8 mouse cellular contexts compared by ENCODE assay signal in the genomic region with DNA sequence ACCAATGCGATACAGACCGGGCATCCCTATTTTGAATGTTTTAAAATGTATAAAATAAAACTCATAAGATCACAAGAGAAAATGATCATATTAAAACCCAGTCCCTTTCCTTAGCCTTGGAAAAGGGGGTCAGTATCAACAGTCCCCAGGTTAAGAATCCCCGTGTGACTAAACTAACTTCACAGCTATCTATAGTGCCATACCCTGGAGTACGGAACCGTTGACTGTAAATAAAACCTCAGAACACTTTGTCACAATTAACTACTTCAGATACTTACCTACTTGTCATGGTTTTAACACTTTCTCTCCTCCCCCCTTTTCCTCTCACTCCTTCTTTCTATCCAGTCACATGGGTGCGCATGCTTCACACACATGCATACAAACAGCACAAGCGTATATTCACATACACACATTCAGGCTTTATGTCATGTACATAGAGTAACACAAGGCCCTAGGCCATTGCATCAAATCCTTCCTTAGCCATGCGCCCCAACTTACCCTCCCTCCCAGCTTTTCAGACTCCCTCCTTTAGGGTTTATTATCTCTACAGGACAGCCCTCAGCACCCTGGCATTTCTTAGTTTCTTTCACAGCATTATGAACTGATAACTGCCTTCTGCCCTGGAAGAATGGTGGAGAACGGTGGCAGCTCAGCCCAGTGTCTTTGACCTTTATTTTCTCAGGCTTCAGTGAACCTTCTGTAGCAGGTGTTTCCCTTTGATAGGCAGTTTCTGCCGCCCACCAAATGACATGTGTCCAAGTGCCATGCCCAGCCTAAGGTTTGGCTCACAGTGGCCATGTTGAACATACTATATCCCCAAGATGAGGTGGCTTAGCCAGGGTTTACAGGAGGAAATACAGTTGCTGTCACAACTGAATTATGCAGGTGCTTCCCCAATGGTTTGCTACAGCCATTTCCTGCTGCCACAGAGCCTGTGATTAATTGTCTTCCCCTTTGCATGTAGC. TPM values are rescaled to one million over a fixed set of nuclear protein-coding genes. Genes with fewer than 3 reads are reported as not detected.
DNase-seq lines count a peak whose midpoint lies in the region; ATAC-seq and TF ChIP-seq lines count a peak whose summit lies in the region.

Cd47 (plus strand) TSS at position 937 of the 965 bp plus-strand sequence.

- H3K9ac ChIP-seq in hindbrain, embryonic 14.5 days = no peak within 1 kb of the TSS

- no peak for ATAC-seq in hindbrain, embryonic 14.5 days (ENCODE audit: low FRiP score)
- ATAC-seq in megakaryocyte-erythroid progenitor cell, adult 5-6 weeks (replicated peaks; ENCODE audit: low FRiP score, low TSS enrichment, poor library complexity, severe bottlenecking) = peak; percentile 91

- H3K4me1 ChIP-seq in hindbrain, embryonic 14.5 days (replicated peaks; ENCODE audit: control insufficient read depth, insufficient read depth, low read length) = peaks cover 20% of the 10 kb centered on the region
- peaks cover 47% of the 10 kb centered on the region for H3K4me1 ChIP-seq in thymus, adult 2 months (replicated peaks; ENCODE audit: control insufficient read depth, insufficient read depth, low read length)

- TF ChIP-seq CTCF in thymus, adult 2 months (IDR thresholded peaks at IDR 0.05; ENCODE audit: borderline replicate concordance, control insufficient read depth, extremely low read depth, insufficient read depth, low read length, poor library complexity) = no peak

- WGBS in hindbrain, embryonic 14.5 days = 83% methylated on average over 10 of the region's 10 CpGs
- 27% methylated on average over 10 of the region's 10 CpGs for WGBS in thymus, adult 2 months

- H3K27ac ChIP-seq in hindbrain, embryonic 14.5 days = no peak within 1 kb of the TSS
- peak within 1 kb of the TSS; percentile 96 for H3K27ac ChIP-seq in thymus, adult 2 months (ENCODE audit: control insufficient read depth, insufficient read depth, low read length)

- H3K9me3 ChIP-seq in hindbrain, embryonic 14.5 days (ENCODE audit: control insufficient read depth, low read length) = no peaks in the 10 kb centered on the region

- no peak within 1 kb of the TSS for H3K4me3 ChIP-seq in hindbrain, embryonic 14.5 days (replicated peaks; ENCODE audit: low read length)
- H3K4me3 ChIP-seq in thymus, adult 2 months (ENCODE audit: control insufficient read depth, insufficient read depth, low read length) = peak within 1 kb of the TSS; percentile 13; the same call in 1 of the 2 replicates

- DNase-seq in A20 (ENCODE audit: low read depth, low spot score) = peak; percentile 88
- DNase-seq in adrenal gland, postnatal 36 days = peak; percentile 16 to 37
- no peak for DNase-seq in gastrocnemius, adult 8-10 months (ENCODE audit: low spot score in 2 of 2)
- no peak for DNase-seq in hindbrain, embryonic 14.5 days (ENCODE audit: low spot score)
- DNase-seq in left cerebral cortex, postnatal 14 days (ENCODE audit: low spot score in 2 of 2) = no peak
- DNase-seq in thymus, adult 2 months = peak; percentile 34
- DNase-seq in cerebellum, postnatal 36 days = no peak

- H3K4me2 ChIP-seq in hindbrain, embryonic 14.5 days (replicated peaks) = no peak within 1 kb of the TSS

- no peaks in the 10 kb centered on the region for H3K36me3 ChIP-seq in hindbrain, embryonic 14.5 days (replicated peaks; ENCODE audit: control insufficient read depth, insufficient read depth)
- no peaks in the 10 kb centered on the region for H3K36me3 ChIP-seq in thymus, adult 2 months (ENCODE audit: control insufficient read depth, insufficient read depth, low read length)

- H3K27me3 ChIP-seq in hindbrain, embryonic 14.5 days (ENCODE audit: control insufficient read depth, insufficient read depth, low read length) = no peaks in the 10 kb centered on the region
- H3K27me3 ChIP-seq in thymus, adult 2 months (ENCODE audit: control insufficient read depth, insufficient read depth, low read length) = no peaks in the 10 kb centered on the region

- no peak for TF ChIP-seq POLR2A in thymus, adult 2 months (IDR thresholded peaks at IDR 0.05; ENCODE audit: control insufficient read depth, extremely low read depth, insufficient read depth, low read length, poor library complexity)

- intact Hi-C loops in left cerebral cortex, postnatal 14 days (cut with DNase I) = no loop called here

RNA-seq across cellular contexts. Expression of gene Cd47, which starts in this region (rescaled TPM):
- total RNA-seq in adrenal gland, postnatal 36 days (2021) = 100 to 1,000 TPM in 1 of 2 experiments, 10 to 100 TPM in 1; 89.6 to 233 TPM
- 10 to 100 TPM; 21.9 to 27.5 (median 24.5) TPM for total RNA-seq in gastrocnemius, adult 8-10 months (2022)
- 152 and 167 TPM in 2 replicates for polyA plus RNA-seq in hindbrain, embryonic 14.5 days (2014; fragmentation: Nextera tagmentation; extraction: Ambion mirVana)
- 100 to 1,000 TPM; 281 to 288 TPM for total RNA-seq in left cerebral cortex, postnatal 14 days (2021)
- total RNA-seq in megakaryocyte-erythroid progenitor cell, adult 5-6 weeks (2014; fragmentation: Nextera tagmentation) = 237 and 252 TPM in 2 replicates
- 166 and 180 TPM in 2 replicates for total RNA-seq in megakaryocyte-erythroid progenitor cell, adult 5-6 weeks (2017)
- polyA plus RNA-seq in thymus, adult 2 months (2012; rRNA removed) = 112 and 127 TPM in 2 replicates

Comparison
In these comparisons a context has a peak if more than half of its experiments do, and no peak if none do; other contexts are left out.
1. DNase-seq: peak in A20 (single experiment), adrenal gland, postnatal 36 days (2 of 2) and thymus, adult 2 months (single experiment); none in gastrocnemius, adult 8-10 months (0 of 2), hindbrain, embryonic 14.5 days (single experiment), left cerebral cortex, postnatal 14 days (0 of 2) and cerebellum, postnatal 36 days (0 of 2).